Mouse (Mus musculus): ENCODE data around the gene Cntfr. TPM values are rescaled to one million over a fixed set of nuclear protein-coding genes. Genes with fewer than 3 reads are reported as not detected.
A peak's percentile ranks its signal among the peaks of the same experiment; 100 is the strongest.

Cntfr gene
- total RNA-seq, 1 experiment, result 17.0 TPM

DNA sequence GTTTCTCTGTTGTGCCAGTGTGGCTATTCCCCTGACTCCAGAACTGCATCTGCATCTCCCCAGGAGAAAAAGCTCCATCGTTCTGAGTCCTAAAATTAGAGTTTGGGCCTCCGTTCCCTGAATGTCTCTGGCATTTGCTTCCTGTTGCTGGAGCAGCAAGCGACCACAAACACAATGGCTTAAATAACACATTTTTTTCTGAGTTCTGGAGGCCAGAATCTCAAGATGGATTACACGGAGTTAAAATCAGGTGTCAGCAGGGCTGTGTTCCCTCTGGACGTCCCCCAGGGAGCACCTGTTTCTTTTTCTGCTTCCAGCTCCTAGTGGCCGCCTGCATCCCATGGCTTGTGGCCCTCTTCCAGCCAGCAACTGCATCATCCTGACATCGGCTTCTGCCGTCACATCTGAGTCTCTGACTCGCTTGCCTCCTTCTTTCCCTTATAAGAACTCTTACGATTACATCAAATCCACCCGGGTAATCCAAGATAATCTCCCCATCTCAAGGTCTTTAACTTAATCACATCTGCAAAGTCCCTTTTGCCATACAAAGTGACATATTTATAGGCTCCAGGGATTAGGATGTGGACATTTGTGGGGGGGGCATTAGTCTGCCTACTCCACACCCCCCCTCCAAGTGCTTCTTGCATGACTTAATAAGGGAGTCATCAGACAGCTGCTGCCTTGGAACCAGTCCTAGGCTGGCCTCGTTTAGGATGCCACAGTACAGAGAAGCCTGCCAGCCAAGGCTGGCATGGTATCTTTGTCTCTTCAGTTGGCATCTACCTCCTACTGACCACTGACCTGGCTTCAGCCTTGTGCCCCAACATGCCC is 77.8 kb downstream of the Cntfr start:
- Histone ChIP-seq H3K9ac (ENCODE audit: insufficient read depth, low read depth, low read length, poor library complexity, severe bottlenecking) (no peak overlapping the region), H3K36me3 (ENCODE audit: control insufficient read depth, insufficient read depth, low read length, poor library complexity, severe bottlenecking) (no peaks in the 10 kb centered on the region), H3K27ac (ENCODE audit: insufficient read depth, low read depth, low read length, poor library complexity, severe bottlenecking) (no peak overlapping the region), H3K4me3 (ENCODE audit: insufficient read depth in 1 of 2, low read depth in 1 of 2, low read length in 2 of 2, poor library complexity in 1 of 2, severe bottlenecking in 1 of 2) (no peak overlapping the region), H3K4me1 (ENCODE audit: control insufficient read depth in 2 of 2, insufficient read depth in 2 of 2, low read length in 2 of 2, poor library complexity in 1 of 2) (peaks cover 0 to 6% of the 10 kb centered on the region in 2 experiments; a peak in 1 of 4 replicates), H3K9me3 (ENCODE audit: control insufficient read depth, insufficient read depth, low read depth, low read length) (no peaks in the 10 kb centered on the region)
- TF ChIP-seq ZC3H11A (IDR thresholded peaks at IDR 0.05; ENCODE audit: borderline replicate concordance, low read depth, low read length) (no peak), MAFK (IDR thresholded peaks at IDR 0.05; ENCODE audit: insufficient read depth, low read depth, low read length) (no peak), ZNF384 (IDR thresholded peaks at IDR 0.05; ENCODE audit: low read depth, low read length) (no peak), CHD2 (IDR thresholded peaks at IDR 0.05; ENCODE audit: low read depth, low read length) (no peak), HCFC1 (IDR thresholded peaks at IDR 0.05; ENCODE audit: borderline replicate concordance, insufficient read depth, low read length) (no peak)
- in situ Hi-C loops (cut with MboI; ENCODE audit: low sequenced_read_pairs in 2 of 2, unreplicated experiment in 2 of 2), result no loop called here
- no peak for DNase-seq (ENCODE audit: low read depth, low spot score)

DNA sequence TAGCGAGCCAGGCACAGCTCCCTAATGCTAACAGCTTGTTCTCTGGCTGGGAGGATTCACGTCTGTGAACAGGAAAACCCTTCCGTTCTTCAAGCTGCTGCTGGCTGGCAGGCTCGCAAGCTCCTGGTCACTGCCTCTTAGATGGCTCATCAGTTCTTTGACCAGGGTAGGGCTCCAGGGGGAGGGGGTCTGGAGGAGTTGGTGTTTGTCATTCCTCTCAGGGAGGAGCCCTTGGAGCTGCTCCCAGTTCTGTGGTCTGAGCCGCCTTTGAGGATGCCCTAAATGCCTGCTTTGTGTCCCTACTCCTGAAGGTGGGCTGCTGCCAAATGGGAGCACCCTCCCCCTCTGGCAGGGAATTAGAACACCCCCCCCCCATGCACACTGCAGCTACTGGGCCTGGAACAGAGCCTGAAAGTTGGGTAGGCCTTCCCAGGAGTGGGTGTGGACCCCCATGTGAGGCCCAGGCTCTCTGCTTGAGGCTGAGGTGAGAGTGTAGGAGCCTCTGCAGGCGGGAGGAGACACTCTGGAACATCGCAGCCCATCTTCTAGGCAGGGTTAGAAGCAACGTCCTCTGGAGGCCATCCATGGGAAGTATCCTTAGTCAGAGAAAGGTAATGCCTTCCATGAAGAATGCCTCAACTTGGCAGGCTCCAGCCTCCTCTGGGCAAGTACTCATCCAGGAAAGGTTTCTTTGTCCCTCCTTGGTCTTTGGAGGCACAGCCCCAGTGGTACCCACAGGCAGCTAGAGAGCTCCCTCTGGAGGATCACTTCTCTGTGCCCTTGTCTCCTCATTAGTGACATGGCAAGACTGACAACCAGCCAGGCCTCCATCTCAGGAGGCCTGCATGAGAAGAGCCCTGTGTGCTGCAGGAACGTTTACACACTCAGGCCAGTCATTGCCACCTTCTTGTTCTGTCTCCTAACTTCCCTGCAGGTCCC is 81.0 kb downstream of the Cntfr start:
- no peak overlapping the region for H3K9ac ChIP-seq (ENCODE audit: insufficient read depth, low read depth, low read length, poor library complexity, severe bottlenecking)
- TF ChIP-seq MAFK (IDR thresholded peaks at IDR 0.05; ENCODE audit: insufficient read depth, low read depth, low read length) (no peak), ZNF384 (IDR thresholded peaks at IDR 0.05; ENCODE audit: low read depth, low read length) (no peak), CHD2 (IDR thresholded peaks at IDR 0.05; ENCODE audit: low read depth, low read length) (no peak), HCFC1 (IDR thresholded peaks at IDR 0.05; ENCODE audit: borderline replicate concordance, insufficient read depth, low read length) (no peak), ZC3H11A (IDR thresholded peaks at IDR 0.05; ENCODE audit: borderline replicate concordance, low read depth, low read length) (no peak)
- H3K4me1 ChIP-seq (ENCODE audit: control insufficient read depth in 2 of 2, insufficient read depth in 2 of 2, low read length in 2 of 2, poor library complexity in 1 of 2), result no peaks in the 10 kb centered on the region
- no peak overlapping the region for H3K27ac ChIP-seq (ENCODE audit: insufficient read depth, low read depth, low read length, poor library complexity, severe bottlenecking)
- no peaks in the 10 kb centered on the region for H3K9me3 ChIP-seq (ENCODE audit: control insufficient read depth, insufficient read depth, low read depth, low read length)
- H3K36me3 ChIP-seq (ENCODE audit: control insufficient read depth, insufficient read depth, low read length, poor library complexity, severe bottlenecking), result no peaks in the 10 kb centered on the region
- in situ Hi-C loops (cut with MboI; ENCODE audit: low sequenced_read_pairs in 2 of 2, unreplicated experiment in 2 of 2), result no loop called here
- H3K4me3 ChIP-seq (ENCODE audit: insufficient read depth in 1 of 2, low read depth in 1 of 2, low read length in 2 of 2, poor library complexity in 1 of 2, severe bottlenecking in 1 of 2), result no peak overlapping the region
- no peak for DNase-seq (ENCODE audit: low read depth, low spot score)

DNA sequence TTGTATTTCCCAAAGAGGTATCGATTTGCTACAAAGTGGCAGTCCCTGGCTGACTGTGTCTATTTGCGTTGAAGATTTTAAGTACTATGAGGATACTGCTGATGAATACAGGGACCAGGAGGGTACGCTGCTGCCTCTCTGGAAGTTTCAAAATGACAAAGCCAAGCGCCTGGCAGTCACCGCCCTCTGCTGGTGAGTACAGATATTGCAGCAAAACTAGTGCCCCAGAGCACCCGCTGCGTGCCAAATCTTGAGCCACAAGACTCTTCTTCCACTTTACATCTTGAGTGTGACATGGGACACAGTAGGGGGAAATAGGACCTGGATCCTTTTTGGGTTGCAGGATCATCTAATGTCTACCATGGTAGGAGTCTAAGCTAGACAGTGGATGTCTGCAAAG is 82.7 kb downstream of the Cntfr start:
- Histone ChIP-seq H3K4me1 (ENCODE audit: control insufficient read depth in 2 of 2, insufficient read depth in 2 of 2, low read length in 2 of 2, poor library complexity in 1 of 2) (no peaks in the 10 kb centered on the region), H3K9me3 (ENCODE audit: control insufficient read depth, insufficient read depth, low read depth, low read length) (no peaks in the 10 kb centered on the region), H3K36me3 (ENCODE audit: control insufficient read depth, insufficient read depth, low read length, poor library complexity, severe bottlenecking) (no peaks in the 10 kb centered on the region), H3K9ac (ENCODE audit: insufficient read depth, low read depth, low read length, poor library complexity, severe bottlenecking) (no peak overlapping the region), H3K4me3 (ENCODE audit: insufficient read depth in 1 of 2, low read depth in 1 of 2, low read length in 2 of 2, poor library complexity in 1 of 2, severe bottlenecking in 1 of 2) (no peak overlapping the region), H3K27ac (ENCODE audit: insufficient read depth, low read depth, low read length, poor library complexity, severe bottlenecking) (no peak overlapping the region)
- peak; percentile 51 for DNase-seq (ENCODE audit: low read depth, low spot score)
- in situ Hi-C loops (cut with MboI; ENCODE audit: low sequenced_read_pairs in 2 of 2, unreplicated experiment in 2 of 2), result no loop called here
- TF ChIP-seq ZC3H11A (IDR thresholded peaks at IDR 0.05; ENCODE audit: borderline replicate concordance, low read depth, low read length), result no peak
- TF ChIP-seq ZNF384 (IDR thresholded peaks at IDR 0.05; ENCODE audit: low read depth, low read length), result no peak
- TF ChIP-seq MAFK (IDR thresholded peaks at IDR 0.05; ENCODE audit: insufficient read depth, low read depth, low read length), result no peak
- no peak for TF ChIP-seq CHD2 (IDR thresholded peaks at IDR 0.05; ENCODE audit: low read depth, low read length)
- no peak for TF ChIP-seq HCFC1 (IDR thresholded peaks at IDR 0.05; ENCODE audit: borderline replicate concordance, insufficient read depth, low read length)

DNA sequence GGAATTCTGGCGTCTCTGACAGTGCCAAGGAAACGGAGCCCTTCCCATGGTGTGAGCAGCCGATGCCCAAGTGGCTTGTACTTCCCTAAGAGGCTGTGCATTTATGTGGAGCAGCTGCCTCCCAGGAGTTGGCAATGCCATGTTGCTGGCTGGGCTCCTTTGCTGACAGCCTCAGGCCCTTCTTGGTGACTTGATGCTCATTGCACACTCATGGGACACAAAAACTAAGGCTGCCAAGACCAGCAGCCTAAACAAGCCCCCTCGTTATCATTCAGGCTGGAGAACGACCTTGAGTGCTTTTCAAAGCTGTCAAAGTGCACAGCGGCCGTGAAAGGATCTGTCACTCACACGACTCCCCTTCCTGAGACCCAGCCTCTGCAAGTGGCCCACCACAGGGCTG is 84.7 kb downstream of the Cntfr start:
- H3K4me1 ChIP-seq (ENCODE audit: control insufficient read depth in 2 of 2, insufficient read depth in 2 of 2, low read length in 2 of 2, poor library complexity in 1 of 2), result no peaks in the 10 kb centered on the region
- DNase-seq (ENCODE audit: low read depth, low spot score), result no peak
- no peak overlapping the region for H3K4me3 ChIP-seq (ENCODE audit: insufficient read depth in 1 of 2, low read depth in 1 of 2, low read length in 2 of 2, poor library complexity in 1 of 2, severe bottlenecking in 1 of 2)

More for the DNA sequence above, 84.7 kb downstream of the Cntfr start:
- no peak overlapping the region for H3K9ac ChIP-seq (ENCODE audit: insufficient read depth, low read depth, low read length, poor library complexity, severe bottlenecking)
- H3K9me3 ChIP-seq (ENCODE audit: control insufficient read depth, insufficient read depth, low read depth, low read length), result no peaks in the 10 kb centered on the region
- H3K27ac ChIP-seq (ENCODE audit: insufficient read depth, low read depth, low read length, poor library complexity, severe bottlenecking), result no peak overlapping the region
- TF ChIP-seq CHD2 (IDR thresholded peaks at IDR 0.05; ENCODE audit: low read depth, low read length), result no peak
- no peak for TF ChIP-seq ZC3H11A (IDR thresholded peaks at IDR 0.05; ENCODE audit: borderline replicate concordance, low read depth, low read length)
- H3K36me3 ChIP-seq (ENCODE audit: control insufficient read depth, insufficient read depth, low read length, poor library complexity, severe bottlenecking), result no peaks in the 10 kb centered on the region
- in situ Hi-C loops (cut with MboI; ENCODE audit: low sequenced_read_pairs in 2 of 2, unreplicated experiment in 2 of 2), result no loop called here
